In genomic region chr10:96765626-96766025, GRCm38 (mm10) we compare ENCODE assay signal across 33 mouse cellular contexts.
"Had no signal": no experiment of that assay in that cellular context is flagged by ENCODE, and none has a peak within 500 bp of the region (broad histone marks: within the 10 kb centered on the region; RNA-seq: fewer than 3 reads in every experiment).

No protein-coding gene starts in this region.

- H3K4me1 ChIP-seq: limb, embryonic 10.5 days; limb, embryonic 12.5 days; limb, embryonic 13.5 days; limb, embryonic 15.5 days; liver, embryonic 12.5 days; liver, embryonic 13.5 days; liver, embryonic 15.5 days; megakaryocyte, embryonic 14.5 days; midbrain, embryonic 10.5 days; midbrain, embryonic 12.5 days; midbrain, embryonic 13.5 days; midbrain, embryonic 15.5 days; neural tube, embryonic 12.5 days; neural tube, embryonic 13.5 days had no signal

- H3K4me2 ChIP-seq: limb, embryonic 12.5 days; limb, embryonic 13.5 days; limb, embryonic 15.5 days; liver, embryonic 11.5 days; liver, embryonic 12.5 days; liver, embryonic 13.5 days; liver, embryonic 15.5 days; lung, embryonic 14.5 days; lung, embryonic 15.5 days; midbrain, embryonic 11.5 days; midbrain, embryonic 12.5 days; midbrain, embryonic 13.5 days; midbrain, embryonic 15.5 days; neural tube, embryonic 12.5 days; neural tube, embryonic 13.5 days had no signal

- H3K27me3 ChIP-seq: limb, embryonic 12.5 days; limb, embryonic 13.5 days; limb, embryonic 15.5 days; liver, embryonic 12.5 days; liver, embryonic 13.5 days; liver, embryonic 15.5 days; lung, embryonic 15.5 days; megakaryocyte, embryonic 14.5 days; midbrain, embryonic 12.5 days; midbrain, embryonic 13.5 days; midbrain, embryonic 15.5 days; neural tube, embryonic 12.5 days; neural tube, embryonic 13.5 days had no signal

- ATAC-seq: liver, embryonic 12.5 days; liver, postnatal 0 days; lung, postnatal 0 days; midbrain, embryonic 13.5 days; midbrain, embryonic 15.5 days; midbrain, embryonic 16.5 days had no signal

- H3K36me3 ChIP-seq: limb, embryonic 10.5 days; limb, embryonic 12.5 days; limb, embryonic 13.5 days; limb, embryonic 15.5 days; liver, embryonic 12.5 days; liver, embryonic 13.5 days; liver, embryonic 15.5 days; lung, embryonic 15.5 days; midbrain, embryonic 10.5 days; midbrain, embryonic 12.5 days; midbrain, embryonic 13.5 days; midbrain, embryonic 15.5 days; neural tube, embryonic 12.5 days; neural tube, embryonic 13.5 days had no signal

- DNase-seq: left cerebral cortex, postnatal 4 days; liver; liver, embryonic 13.5 days; liver, postnatal 0 days; lung, adult 18-20 months; lung, adult 2 months; lung, embryonic 14.5 days; lung, postnatal 10 days; lung, postnatal 14 days; lung, postnatal 36 days; lung, postnatal 4 days; midbrain, embryonic 14.5 days had no signal

- H3K9me3 ChIP-seq: limb, embryonic 10.5 days; limb, embryonic 12.5 days; limb, embryonic 13.5 days; limb, embryonic 15.5 days; liver, embryonic 12.5 days; liver, embryonic 13.5 days; liver, embryonic 15.5 days; lung, embryonic 15.5 days; megakaryocyte, embryonic 14.5 days; midbrain, embryonic 10.5 days; midbrain, embryonic 12.5 days; midbrain, embryonic 13.5 days; midbrain, embryonic 15.5 days; neural tube, embryonic 12.5 days; neural tube, embryonic 13.5 days had no signal

- H3K4me3 ChIP-seq: limb, embryonic 10.5 days; limb, embryonic 12.5 days; limb, embryonic 13.5 days; limb, embryonic 15.5 days; liver, embryonic 12.5 days; liver, embryonic 13.5 days; liver, embryonic 15.5 days; lung, embryonic 15.5 days; megakaryocyte, embryonic 14.5 days; midbrain, embryonic 10.5 days; midbrain, embryonic 12.5 days; midbrain, embryonic 13.5 days; midbrain, embryonic 15.5 days; myocyte; neural tube, embryonic 12.5 days; neural tube, embryonic 13.5 days had no signal

- H3K9ac ChIP-seq: limb, embryonic 12.5 days; limb, embryonic 13.5 days; limb, embryonic 15.5 days; liver, embryonic 12.5 days; liver, embryonic 13.5 days; liver, embryonic 14.5 days; liver, embryonic 15.5 days; liver, postnatal 0 days; lung, embryonic 14.5 days; lung, embryonic 15.5 days; midbrain, embryonic 12.5 days; midbrain, embryonic 13.5 days; midbrain, embryonic 15.5 days; neural tube, embryonic 12.5 days; neural tube, embryonic 13.5 days had no signal

- H3K27ac ChIP-seq: limb, embryonic 10.5 days; limb, embryonic 12.5 days; limb, embryonic 13.5 days; limb, embryonic 15.5 days; liver, embryonic 12.5 days; liver, embryonic 13.5 days; liver, embryonic 14.5 days; liver, embryonic 15.5 days; lung, embryonic 15.5 days; macrophage; midbrain, embryonic 10.5 days; midbrain, embryonic 12.5 days; midbrain, embryonic 13.5 days; midbrain, embryonic 15.5 days; neural tube, embryonic 12.5 days; neural tube, embryonic 13.5 days had no signal
